In genomic region chr9:77982616-77983015, GRCm38 (mm10) we compare ENCODE assay signal across 28 mouse cellular contexts.
"Had no signal": no experiment of that assay in that cellular context is flagged by ENCODE, and none has a peak within 500 bp of the region (broad histone marks: within the 10 kb centered on the region; RNA-seq: fewer than 3 reads in every experiment).

No protein-coding gene starts in this region.

- ATAC-seq: forebrain, embryonic 13.5 days; forebrain, embryonic 14.5 days; forebrain, embryonic 15.5 days; forebrain, embryonic 16.5 days; forebrain, postnatal 0 days had no signal

- H3K4me2 ChIP-seq: embryonic facial prominence, embryonic 12.5 days; embryonic facial prominence, embryonic 13.5 days; embryonic facial prominence, embryonic 15.5 days; forebrain, embryonic 13.5 days; forebrain, embryonic 15.5 days had no signal

- H3K4me1 ChIP-seq: embryonic facial prominence, embryonic 12.5 days; embryonic facial prominence, embryonic 13.5 days; forebrain, embryonic 10.5 days had no signal

- DNase-seq: cerebellum, adult 18-20 months; cerebellum, adult 2 months; cerebellum, adult 8-10 months; cerebellum, adult 9-10 months; cerebellum, adult 9-11 months; cerebellum, postnatal 10 days; cerebellum, postnatal 14 days; cerebellum, postnatal 25 days; cerebellum, postnatal 36 days; embryo, embryonic 11 days; forebrain, postnatal 0 days; gastrocnemius, adult 2 months; gastrocnemius, postnatal 10 days; gastrocnemius, postnatal 14 days; gastrocnemius, postnatal 25 days; gastrocnemius, postnatal 36 days; heart, adult 18-20 months; heart, adult 2 months had no signal

- H3K27ac ChIP-seq: embryonic facial prominence, embryonic 10.5 days; embryonic facial prominence, embryonic 12.5 days; embryonic facial prominence, embryonic 13.5 days; embryonic facial prominence, embryonic 15.5 days; forebrain, embryonic 10.5 days; forebrain, embryonic 13.5 days; forebrain, embryonic 15.5 days; gastrocnemius, adult 2 months; heart, adult 2 months had no signal

- H3K4me3 ChIP-seq: embryonic facial prominence, embryonic 10.5 days; embryonic facial prominence, embryonic 12.5 days; embryonic facial prominence, embryonic 13.5 days; embryonic facial prominence, embryonic 15.5 days; erythroblast, embryonic 14.5 days; forebrain, embryonic 10.5 days; forebrain, embryonic 13.5 days; forebrain, embryonic 15.5 days; gastrocnemius, adult 2 months; heart, adult 2 months had no signal

- H3K9ac ChIP-seq: embryonic facial prominence, embryonic 12.5 days; embryonic facial prominence, embryonic 13.5 days; embryonic facial prominence, embryonic 15.5 days; forebrain, embryonic 13.5 days; forebrain, embryonic 15.5 days; forebrain, postnatal 0 days had no signal

- H3K27me3 ChIP-seq: embryonic facial prominence, embryonic 12.5 days; embryonic facial prominence, embryonic 13.5 days; embryonic facial prominence, embryonic 15.5 days; forebrain, embryonic 13.5 days; forebrain, embryonic 15.5 days had no signal

- H3K9me3 ChIP-seq: embryonic facial prominence, embryonic 10.5 days; embryonic facial prominence, embryonic 12.5 days; embryonic facial prominence, embryonic 13.5 days; embryonic facial prominence, embryonic 15.5 days; forebrain, embryonic 10.5 days; forebrain, embryonic 13.5 days; forebrain, embryonic 15.5 days had no signal
